Mouse (Mus musculus): ENCODE results near the gene Ccdc86. TPM values are rescaled to one million over a fixed set of nuclear protein-coding genes. Genes with fewer than 3 reads are reported as not detected.

Ccdc86 gene
- polyA plus RNA-seq, 1 experiment from 2014 or later, result 12.5 TPM

GRCm38 (mm10) chr19:10965721-10966120, 16.7 kb upstream of the Ccdc86 start:
- H3K4me3 ChIP-seq (replicated peaks; ENCODE audit: low read depth, low read length), result no peak overlapping the region
- 90% methylated on average over 7 of the region's 7 CpGs for WGBS
- H3K4me2 ChIP-seq (ENCODE audit: low read length), result no peak overlapping the region
- H3K4me1 ChIP-seq (ENCODE audit: control insufficient read depth, insufficient read depth, low read length), result no peaks in the 10 kb centered on the region
- no peak overlapping the region for H3K9ac ChIP-seq (replicated peaks; ENCODE audit: low read length)
- no peaks in the 10 kb centered on the region for H3K27me3 ChIP-seq (ENCODE audit: control insufficient read depth, insufficient read depth, low read length)
- ATAC-seq (ENCODE audit: low FRiP score, low TSS enrichment) (no peak), DNase-seq (no peak)
- H3K27ac ChIP-seq (replicated peaks; ENCODE audit: low read depth, low read length), result no peak overlapping the region
- H3K36me3 ChIP-seq (ENCODE audit: control insufficient read depth, insufficient read depth, low read length), result no peaks in the 10 kb centered on the region
- H3K9me3 ChIP-seq (ENCODE audit: control insufficient read depth, low read length), result no peaks in the 10 kb centered on the region

GRCm38 (mm10) chr19:10959978-10960346, 10.9 kb upstream of the Ccdc86 start:
- H3K27me3 ChIP-seq (ENCODE audit: control insufficient read depth, insufficient read depth, low read length), result no peaks in the 10 kb centered on the region
- H3K4me3 ChIP-seq (replicated peaks; ENCODE audit: low read depth, low read length), result no peak overlapping the region
- WGBS, result 35% methylated on average over 12 of the region's 12 CpGs
- H3K27ac ChIP-seq (replicated peaks; ENCODE audit: low read depth, low read length), result no peak overlapping the region
- peak overlapping the region; percentile 33 for H3K4me2 ChIP-seq (ENCODE audit: low read length)
- ATAC-seq (ENCODE audit: low FRiP score, low TSS enrichment), result peak; percentile 17; the same call in 1 of the 2 replicates
- no peaks in the 10 kb centered on the region for H3K4me1 ChIP-seq (ENCODE audit: control insufficient read depth, insufficient read depth, low read length)
- no peaks in the 10 kb centered on the region for H3K36me3 ChIP-seq (ENCODE audit: control insufficient read depth, insufficient read depth, low read length)
- no peaks in the 10 kb centered on the region for H3K9me3 ChIP-seq (ENCODE audit: control insufficient read depth, low read length)
- H3K9ac ChIP-seq (replicated peaks; ENCODE audit: low read length), result no peak overlapping the region
- DNase-seq, result no peak

- H3K9ac ChIP-seq (replicated peaks; ENCODE audit: low read length), result no peak overlapping the region
- no peaks in the 10 kb centered on the region for H3K27me3 ChIP-seq (ENCODE audit: control insufficient read depth, insufficient read depth, low read length)
- H3K27ac ChIP-seq (replicated peaks; ENCODE audit: low read depth, low read length), result no peak overlapping the region
- H3K4me2 ChIP-seq (ENCODE audit: low read length), result peak overlapping the region; percentile 33
- no peaks in the 10 kb centered on the region for H3K36me3 ChIP-seq (ENCODE audit: control insufficient read depth, insufficient read depth, low read length)
- peak; percentile 78; the same call in 1 of the 2 replicates for ATAC-seq (ENCODE audit: low FRiP score, low TSS enrichment)
- no peak overlapping the region for H3K4me3 ChIP-seq (replicated peaks; ENCODE audit: low read depth, low read length)
- DNase-seq, result peak; percentile 91
- 35% methylated on average over 11 of the region's 11 CpGs for WGBS
- no peaks in the 10 kb centered on the region for H3K9me3 ChIP-seq (ENCODE audit: control insufficient read depth, low read length)
- H3K4me1 ChIP-seq (ENCODE audit: control insufficient read depth, insufficient read depth, low read length), result no peaks in the 10 kb centered on the region
Measured at GRCm38 (mm10) chr19:10959085-10959977, 10.3 kb upstream of the Ccdc86 start.

- no peaks in the 10 kb centered on the region for H3K36me3 ChIP-seq (ENCODE audit: control insufficient read depth, insufficient read depth, low read length)
- peak overlapping the region; percentile 72 for H3K27ac ChIP-seq (replicated peaks; ENCODE audit: low read depth, low read length)
- H3K4me2 ChIP-seq (ENCODE audit: low read length), result peak overlapping the region; percentile 6; the same call in 1 of the 2 replicates
- H3K4me3 ChIP-seq (replicated peaks; ENCODE audit: low read depth, low read length), result no peak overlapping the region
- no peak overlapping the region for H3K9ac ChIP-seq (replicated peaks; ENCODE audit: low read length)
- WGBS, result 52% methylated on average over 11 of the region's 11 CpGs
- peaks cover 21% of the 10 kb centered on the region for H3K4me1 ChIP-seq (ENCODE audit: control insufficient read depth, insufficient read depth, low read length)
- ATAC-seq (ENCODE audit: low FRiP score, low TSS enrichment), result peak; percentile 49; the same call in 1 of the 2 replicates
- DNase-seq, result peak; percentile 60
- H3K27me3 ChIP-seq (ENCODE audit: control insufficient read depth, insufficient read depth, low read length), result no peaks in the 10 kb centered on the region
- no peaks in the 10 kb centered on the region for H3K9me3 ChIP-seq (ENCODE audit: control insufficient read depth, low read length)
Measured at GRCm38 (mm10) chr19:10952021-10952939, 3.2 kb upstream of the Ccdc86 start.

- no peak for DNase-seq
- peaks cover 27% of the 10 kb centered on the region for H3K4me1 ChIP-seq (ENCODE audit: control insufficient read depth, insufficient read depth, low read length)
- H3K36me3 ChIP-seq (ENCODE audit: control insufficient read depth, insufficient read depth, low read length), result peaks cover 13% of the 10 kb centered on the region
- H3K27me3 ChIP-seq (ENCODE audit: control insufficient read depth, insufficient read depth, low read length), result no peaks in the 10 kb centered on the region
- H3K27ac ChIP-seq (replicated peaks; ENCODE audit: low read depth, low read length), result 0 out of 2 replicates have a peak overlapping the region, but pooled peaks have one; percentile 26
- 0 out of 2 replicates have a peak, but pooled peaks have one; percentile 6 for ATAC-seq (ENCODE audit: low FRiP score, low TSS enrichment)
- H3K4me3 ChIP-seq (replicated peaks; ENCODE audit: low read depth, low read length), result peak overlapping the region; percentile 58
- H3K4me2 ChIP-seq (ENCODE audit: low read length), result peak overlapping the region; percentile 100
- no peak overlapping the region; the same call in 1 of the 2 replicates for H3K9ac ChIP-seq (replicated peaks; ENCODE audit: low read length)
- WGBS, result 32% methylated on average over 9 of the region's 9 CpGs
- H3K9me3 ChIP-seq (ENCODE audit: control insufficient read depth, low read length), result no peaks in the 10 kb centered on the region
Measured at GRCm38 (mm10) chr19:10949558-10949957, 492 bp upstream of the Ccdc86 start.

GRCm38 (mm10) chr19:10948416-10948815, 650 bp downstream of the Ccdc86 start:
- H3K4me2 ChIP-seq (ENCODE audit: low read length), result peak overlapping the region; percentile 100
- ATAC-seq (ENCODE audit: low FRiP score, low TSS enrichment), result 0 out of 2 replicates have a peak, but pooled peaks have one; percentile 1

GRCm38 (mm10) chr19:10947219-10947618, 1.8 kb downstream of the Ccdc86 start:
- H3K36me3 ChIP-seq (ENCODE audit: control insufficient read depth, insufficient read depth, low read length), result peaks cover 35% of the 10 kb centered on the region
- peak overlapping the region; percentile 58; the same call in 1 of the 2 replicates for H3K4me3 ChIP-seq (replicated peaks; ENCODE audit: low read depth, low read length)
- DNase-seq (no peak), ATAC-seq (ENCODE audit: low FRiP score, low TSS enrichment) (no peak)
- no peak overlapping the region for H3K27ac ChIP-seq (replicated peaks; ENCODE audit: low read depth, low read length)
- no peaks in the 10 kb centered on the region for H3K9me3 ChIP-seq (ENCODE audit: control insufficient read depth, low read length)
- peak overlapping the region; percentile 67; the same call in 1 of the 2 replicates for H3K9ac ChIP-seq (replicated peaks; ENCODE audit: low read length)
- H3K4me1 ChIP-seq (ENCODE audit: control insufficient read depth, insufficient read depth, low read length), result peaks cover 27% of the 10 kb centered on the region
- peak overlapping the region; percentile 100 for H3K4me2 ChIP-seq (ENCODE audit: low read length)
- 90% methylated on average over 5 of the region's 5 CpGs for WGBS
- no peaks in the 10 kb centered on the region for H3K27me3 ChIP-seq (ENCODE audit: control insufficient read depth, insufficient read depth, low read length)

More at GRCm38 (mm10) chr19:10948416-10948815, 650 bp downstream of the Ccdc86 start:
- Histone ChIP-seq H3K9me3 (ENCODE audit: control insufficient read depth, low read length) (no peaks in the 10 kb centered on the region), H3K27me3 (ENCODE audit: control insufficient read depth, insufficient read depth, low read length) (no peaks in the 10 kb centered on the region), H3K9ac (replicated peaks; ENCODE audit: low read length) (peak overlapping the region; percentile 67), H3K4me1 (ENCODE audit: control insufficient read depth, insufficient read depth, low read length) (peaks cover 27% of the 10 kb centered on the region), H3K36me3 (ENCODE audit: control insufficient read depth, insufficient read depth, low read length) (peaks cover 24% of the 10 kb centered on the region), H3K27ac (replicated peaks; ENCODE audit: low read depth, low read length) (no peak overlapping the region), H3K4me3 (replicated peaks; ENCODE audit: low read depth, low read length) (peak overlapping the region; percentile 58)
- WGBS, result under 1% methylated on average over 20 of the region's 20 CpGs
- DNase-seq, result no peak

GRCm38 (mm10) chr19:10946506-10946905, 2.6 kb downstream of the Ccdc86 start:
- H3K9ac ChIP-seq (replicated peaks; ENCODE audit: low read length), result no peak overlapping the region
- no peak overlapping the region for H3K27ac ChIP-seq (replicated peaks; ENCODE audit: low read depth, low read length)

More at GRCm38 (mm10) chr19:10946506-10946905, 2.6 kb downstream of the Ccdc86 start:
- Histone ChIP-seq H3K4me2 (ENCODE audit: low read length) (no peak overlapping the region), H3K9me3 (ENCODE audit: control insufficient read depth, low read length) (no peaks in the 10 kb centered on the region), H3K27me3 (ENCODE audit: control insufficient read depth, insufficient read depth, low read length) (no peaks in the 10 kb centered on the region), H3K4me1 (ENCODE audit: control insufficient read depth, insufficient read depth, low read length) (peaks cover 22% of the 10 kb centered on the region), H3K36me3 (ENCODE audit: control insufficient read depth, insufficient read depth, low read length) (peaks cover 42% of the 10 kb centered on the region), H3K4me3 (replicated peaks; ENCODE audit: low read depth, low read length) (no peak overlapping the region)
- DNase-seq (no peak), ATAC-seq (ENCODE audit: low FRiP score, low TSS enrichment) (no peak)
- WGBS, result 92% methylated on average over 3 of the region's 3 CpGs
